Mouse (Mus musculus): ENCODE data around the gene Aldh16a1. TPM values are rescaled to one million over a fixed set of nuclear protein-coding genes. Genes with fewer than 3 reads are reported as not detected.

Aldh16a1 gene
- 26.8 and 29.6 TPM in 2 replicates for polyA plus RNA-seq (2015; fragmentation: Nextera tagmentation; extraction: Ambion mirVana)

GRCm38 (mm10) chr7:45154096-45154992, at the start of gene Aldh16a1, which contains the start of gene Pih1d1:
Gene Aldh16a1, minus strand, starts transcription at chr7:45154584.
Gene Pih1d1, plus strand, starts transcription at chr7:45154303.
- Histone ChIP-seq H3K9ac (replicated peaks) (peak within 1 kb of the TSS; percentile 88), H3K4me1 (ENCODE audit: insufficient read depth) (peaks cover 16% of the 10 kb centered on the region), H3K9me3 (ENCODE audit: low read length) (no peaks in the 10 kb centered on the region), H3K4me3 (ENCODE audit: low read depth, low read length) (peak within 1 kb of the TSS; percentile 71), H3K27me3 (ENCODE audit: insufficient read depth, low read length) (no peaks in the 10 kb centered on the region), H3K36me3 (replicated peaks; ENCODE audit: insufficient read depth, low read length) (peaks cover 2% of the 10 kb centered on the region), H3K4me2 (ENCODE audit: low read depth, low read length) (peak within 1 kb of the TSS; percentile 97), H3K27ac (ENCODE audit: low read depth) (peak within 1 kb of the TSS; percentile 95)
- ATAC-seq (peak; percentile 96), DNase-seq (peak; percentile 98)
- 2% methylated on average over 69 of the region's 69 CpGs for WGBS (ENCODE audit: insufficient replicate concordance)
- peak; percentile 42; the same call in 1 of the 2 replicates for TF ChIP-seq EP300 (IDR thresholded peaks at IDR 0.05; ENCODE audit: low read depth)
- TF ChIP-seq CTCF (IDR thresholded peaks at IDR 0.05; ENCODE audit: low read depth) = peak; percentile 76

- ATAC-seq = no peak
- TF ChIP-seq CTCF (IDR thresholded peaks at IDR 0.05; ENCODE audit: low read depth) = no peak
- no peak overlapping the region for H3K4me2 ChIP-seq (ENCODE audit: low read depth, low read length)
- DNase-seq = no peak
- no peaks in the 10 kb centered on the region for H3K36me3 ChIP-seq (replicated peaks; ENCODE audit: insufficient read depth, low read length)
- H3K27me3 ChIP-seq (ENCODE audit: insufficient read depth, low read length) = 0 out of 2 replicates have a peak, but pooled peaks cover 5% of the 10 kb centered on the region
- H3K9ac ChIP-seq (replicated peaks) = no peak overlapping the region
- no peak overlapping the region for H3K27ac ChIP-seq (ENCODE audit: low read depth)
- H3K4me3 ChIP-seq (ENCODE audit: low read depth, low read length) = no peak overlapping the region
- peaks cover 7% of the 10 kb centered on the region; the same call in 1 of the 2 replicates for H3K4me1 ChIP-seq (ENCODE audit: insufficient read depth)
- H3K9me3 ChIP-seq (ENCODE audit: low read length) = no peaks in the 10 kb centered on the region
- 51% methylated on average over 10 of the region's 10 CpGs for WGBS (ENCODE audit: insufficient replicate concordance)
Measured at GRCm38 (mm10) chr7:45202654-45203053, 48.3 kb upstream of the Aldh16a1 start.

DNA sequence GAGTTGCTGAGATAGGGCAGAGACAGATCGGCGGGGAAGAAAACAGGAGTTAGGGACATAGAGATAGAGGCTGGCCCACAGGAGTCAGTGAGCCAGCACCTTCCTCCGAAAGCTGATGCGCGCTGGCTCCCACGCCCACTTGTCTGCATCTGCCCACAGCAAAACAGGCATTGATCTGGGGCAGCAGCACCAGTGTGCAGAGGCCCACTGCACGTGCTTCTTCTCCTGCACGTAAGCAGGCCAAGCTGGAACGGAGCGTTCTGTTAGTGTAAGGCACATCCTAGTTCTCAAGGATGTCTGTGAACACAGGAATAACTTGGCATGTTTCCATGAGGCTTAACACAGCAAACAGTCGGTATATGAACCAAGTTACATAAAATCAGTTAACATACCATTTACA, 44.6 kb upstream of the Aldh16a1 start:
- Histone ChIP-seq H3K27me3 (ENCODE audit: insufficient read depth, low read length) (0 out of 2 replicates have a peak, but pooled peaks cover 5% of the 10 kb centered on the region), H3K36me3 (replicated peaks; ENCODE audit: insufficient read depth, low read length) (no peaks in the 10 kb centered on the region)

GRCm38 (mm10) chr7:45198435-45198834, 44.1 kb upstream of the Aldh16a1 start:
- TF ChIP-seq CTCF (IDR thresholded peaks at IDR 0.05; ENCODE audit: low read depth) (peak; percentile 91), EP300 (IDR thresholded peaks at IDR 0.05; ENCODE audit: low read depth) (no peak)
- WGBS (ENCODE audit: insufficient replicate concordance) = 11% methylated on average over 5 of the region's 5 CpGs
- ATAC-seq (peak; percentile 50; the same call in 1 of the 2 replicates), DNase-seq (peak; percentile 75)
- no peaks in the 10 kb centered on the region for H3K4me1 ChIP-seq (ENCODE audit: insufficient read depth)
- no peaks in the 10 kb centered on the region for H3K36me3 ChIP-seq (replicated peaks; ENCODE audit: insufficient read depth, low read length)
- H3K27me3 ChIP-seq (ENCODE audit: insufficient read depth, low read length) = 0 out of 2 replicates have a peak, but pooled peaks cover 5% of the 10 kb centered on the region
- no peak overlapping the region for H3K9ac ChIP-seq (replicated peaks)
- H3K4me2 ChIP-seq (ENCODE audit: low read depth, low read length) = no peak overlapping the region
- no peak overlapping the region for H3K4me3 ChIP-seq (ENCODE audit: low read depth, low read length)
- H3K9me3 ChIP-seq (ENCODE audit: low read length) = no peaks in the 10 kb centered on the region
- no peak overlapping the region for H3K27ac ChIP-seq (ENCODE audit: low read depth)

More for the DNA sequence above, 44.6 kb upstream of the Aldh16a1 start:
- Histone ChIP-seq H3K4me3 (ENCODE audit: low read depth, low read length) (no peak overlapping the region), H3K4me1 (ENCODE audit: insufficient read depth) (no peaks in the 10 kb centered on the region), H3K9ac (replicated peaks) (no peak overlapping the region), H3K27ac (ENCODE audit: low read depth) (no peak overlapping the region), H3K9me3 (ENCODE audit: low read length) (no peaks in the 10 kb centered on the region), H3K4me2 (ENCODE audit: low read depth, low read length) (no peak overlapping the region)
- no peak for DNase-seq
- 82% methylated on average over 11 of the region's 11 CpGs for WGBS (ENCODE audit: insufficient replicate concordance)
- ATAC-seq = no peak
- TF ChIP-seq CTCF (IDR thresholded peaks at IDR 0.05; ENCODE audit: low read depth) (no peak), EP300 (IDR thresholded peaks at IDR 0.05; ENCODE audit: low read depth) (no peak)

- no peak overlapping the region for H3K4me2 ChIP-seq (ENCODE audit: low read depth, low read length)
- WGBS (ENCODE audit: insufficient replicate concordance) = 65% methylated on average over 5 of the region's 5 CpGs
- no peak overlapping the region for H3K9ac ChIP-seq (replicated peaks)
Measured at GRCm38 (mm10) chr7:45196994-45197393, 42.6 kb upstream of the Aldh16a1 start.

DNA sequence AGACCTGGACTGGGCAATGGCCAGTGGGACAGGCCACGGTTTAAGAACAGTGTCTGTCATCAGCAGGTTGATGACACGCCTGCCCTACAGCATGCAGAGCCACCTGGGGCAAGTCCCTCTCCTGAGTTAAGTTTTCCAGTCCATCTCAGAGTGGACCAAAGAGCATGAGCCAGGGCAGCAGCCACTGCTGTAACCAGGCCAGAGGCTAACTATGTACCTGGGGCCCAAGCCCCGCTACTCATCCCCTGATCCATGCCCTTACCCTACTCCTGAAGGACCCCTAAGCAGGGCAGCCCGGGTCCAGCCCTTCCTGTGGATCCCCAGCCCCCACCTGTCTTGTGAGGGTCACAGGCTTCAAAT, 41.8 kb upstream of the Aldh16a1 start:
- WGBS (ENCODE audit: insufficient replicate concordance) = 79% methylated on average over 4 of the region's 4 CpGs

More at GRCm38 (mm10) chr7:45196994-45197393, 42.6 kb upstream of the Aldh16a1 start:
- no peak for ATAC-seq
- TF ChIP-seq EP300 (IDR thresholded peaks at IDR 0.05; ENCODE audit: low read depth) (no peak), CTCF (IDR thresholded peaks at IDR 0.05; ENCODE audit: low read depth) (no peak)
- Histone ChIP-seq H3K36me3 (replicated peaks; ENCODE audit: insufficient read depth, low read length) (no peaks in the 10 kb centered on the region), H3K4me3 (ENCODE audit: low read depth, low read length) (no peak overlapping the region), H3K4me1 (ENCODE audit: insufficient read depth) (no peaks in the 10 kb centered on the region), H3K27me3 (ENCODE audit: insufficient read depth, low read length) (0 out of 2 replicates have a peak, but pooled peaks cover 7% of the 10 kb centered on the region), H3K9me3 (ENCODE audit: low read length) (no peaks in the 10 kb centered on the region), H3K27ac (ENCODE audit: low read depth) (no peak overlapping the region)
- no peak for DNase-seq

More for the DNA sequence above, 41.8 kb upstream of the Aldh16a1 start:
- H3K9me3 ChIP-seq (ENCODE audit: low read length) = no peaks in the 10 kb centered on the region
- H3K36me3 ChIP-seq (replicated peaks; ENCODE audit: insufficient read depth, low read length) = no peaks in the 10 kb centered on the region
- H3K4me1 ChIP-seq (ENCODE audit: insufficient read depth) = no peaks in the 10 kb centered on the region
- 0 out of 2 replicates have a peak, but pooled peaks cover 9% of the 10 kb centered on the region for H3K27me3 ChIP-seq (ENCODE audit: insufficient read depth, low read length)
- ATAC-seq (no peak), DNase-seq (no peak)
- H3K4me2 ChIP-seq (ENCODE audit: low read depth, low read length) = no peak overlapping the region
- no peak overlapping the region for H3K4me3 ChIP-seq (ENCODE audit: low read depth, low read length)
- H3K27ac ChIP-seq (ENCODE audit: low read depth) = no peak overlapping the region
- H3K9ac ChIP-seq (replicated peaks) = no peak overlapping the region
- TF ChIP-seq EP300 (IDR thresholded peaks at IDR 0.05; ENCODE audit: low read depth) (no peak), CTCF (IDR thresholded peaks at IDR 0.05; ENCODE audit: low read depth) (no peak)
